Mouse (Mus musculus) kidney, postnatal 25 days (tissue): ENCODE measurements around the gene Acbd3.

Source experiments
- DNase-seq, 2 experiments: peaks; one replicate each; pipeline ENCODE4 v3.0.0; 2021; ENCODE audit warnings: mixed read lengths in 2 of 2

The Acbd3 gene

DNA sequence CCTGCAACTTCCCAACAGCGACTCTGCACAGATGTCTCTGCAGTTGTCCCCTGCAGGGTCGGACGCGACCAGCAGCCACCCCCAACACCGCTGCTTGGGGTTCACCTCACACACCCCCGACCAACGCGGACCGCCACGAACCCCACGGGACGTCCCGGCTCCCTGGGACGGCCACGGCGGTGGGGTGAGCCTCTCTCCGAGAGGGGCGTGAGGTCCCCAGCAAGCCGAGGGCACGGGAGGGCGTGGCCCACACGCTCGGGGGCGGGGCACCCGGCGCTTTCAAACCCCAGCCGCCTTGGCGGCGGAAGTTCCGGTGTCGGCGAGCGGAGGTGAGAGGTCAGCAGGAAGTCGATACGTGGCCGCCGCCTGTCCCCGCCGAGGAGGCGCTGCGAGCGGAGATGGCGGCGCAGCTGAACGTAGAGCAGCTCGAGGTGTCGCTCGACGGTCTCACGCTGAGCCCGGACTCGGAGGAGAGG, at the start of gene Acbd3:
Acbd3 (plus strand) TSS at position 340 of the 476 bp plus-strand sequence.
- DNase-seq: peak; percentile 92 to 96

DNA sequence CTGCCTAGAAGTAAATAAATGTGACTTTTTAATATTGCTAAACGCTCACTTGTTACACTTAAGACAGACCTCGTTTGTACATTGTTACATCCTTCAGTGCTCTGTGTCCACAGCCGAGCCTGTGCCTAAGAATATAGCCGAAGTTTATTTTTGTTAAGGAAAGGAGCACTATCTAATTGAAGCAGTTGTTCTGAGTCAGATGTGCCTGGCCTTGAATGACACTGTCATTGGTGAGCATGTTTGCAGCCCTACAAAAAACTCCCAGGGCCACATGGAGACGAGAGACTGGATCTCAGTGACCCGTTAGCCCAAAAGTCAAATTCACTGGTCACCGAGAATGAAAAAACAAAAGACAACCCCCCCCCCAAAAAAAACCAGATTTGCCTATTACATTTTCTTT, 34.6 kb upstream of the Acbd3 start:
- DNase-seq: no peak

DNA sequence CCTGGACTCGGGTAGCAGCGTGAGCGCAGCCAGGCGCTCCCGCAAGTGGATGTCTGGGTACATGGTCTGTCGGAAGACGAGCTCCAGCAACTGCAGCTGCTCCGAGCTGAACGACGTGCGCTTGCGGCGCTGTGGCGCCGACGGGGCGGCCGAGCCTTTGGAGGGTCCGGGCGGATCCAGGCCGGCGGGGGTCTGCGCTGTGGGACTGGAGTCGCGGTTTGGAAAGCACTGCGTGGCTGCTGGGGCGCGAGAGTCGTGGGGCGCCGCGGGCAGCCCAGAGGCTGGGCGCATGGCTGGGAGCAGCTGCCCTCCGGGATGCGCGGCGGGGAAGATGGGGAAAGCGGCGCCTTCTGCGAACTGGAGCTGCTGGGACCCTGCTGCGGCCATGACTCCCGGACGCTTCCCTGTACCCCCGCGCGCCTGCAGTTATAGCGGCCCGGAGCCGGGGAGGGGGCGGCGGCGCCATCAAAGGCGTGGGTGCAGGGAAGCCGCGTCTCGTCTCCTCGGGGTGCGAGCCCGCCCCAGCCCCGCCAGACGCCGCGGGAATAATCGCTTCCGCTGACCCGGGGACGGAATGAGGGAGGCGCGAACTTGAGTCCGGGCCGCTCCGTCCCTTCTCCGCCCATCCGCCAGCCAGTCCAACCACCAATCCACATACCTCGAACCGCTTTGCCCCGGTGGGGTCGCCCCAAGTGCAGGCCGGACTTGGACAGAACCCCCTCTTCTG, 29.1 kb upstream of the Acbd3 start, which contains the start of gene Mixl1:
Mixl1 (minus strand) TSS at position 409 of the 727 bp plus-strand sequence.
- DNase-seq: peak in 1 of 2 experiments; percentile 38

DNA sequence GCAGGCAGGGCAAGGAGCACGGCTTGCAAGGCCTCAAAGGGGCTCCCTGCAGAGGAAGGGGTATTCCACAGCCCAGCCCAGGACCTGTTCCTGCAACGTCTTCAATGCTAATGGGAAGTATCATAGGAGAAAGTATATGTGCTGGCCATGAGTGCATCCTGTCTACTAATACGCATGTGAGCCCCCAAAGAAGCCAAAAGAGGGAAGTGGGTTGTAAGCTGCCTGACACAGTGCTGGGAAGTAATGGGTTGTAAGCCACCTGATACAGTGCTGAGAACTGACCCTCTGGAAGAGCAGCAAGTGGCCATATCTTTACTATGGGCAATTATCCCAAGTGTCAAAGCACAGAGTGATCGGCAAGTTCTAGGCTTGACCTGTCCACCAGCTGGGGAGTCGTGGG, 27.8 kb upstream of the Acbd3 start:
- DNase-seq: no peak

DNA sequence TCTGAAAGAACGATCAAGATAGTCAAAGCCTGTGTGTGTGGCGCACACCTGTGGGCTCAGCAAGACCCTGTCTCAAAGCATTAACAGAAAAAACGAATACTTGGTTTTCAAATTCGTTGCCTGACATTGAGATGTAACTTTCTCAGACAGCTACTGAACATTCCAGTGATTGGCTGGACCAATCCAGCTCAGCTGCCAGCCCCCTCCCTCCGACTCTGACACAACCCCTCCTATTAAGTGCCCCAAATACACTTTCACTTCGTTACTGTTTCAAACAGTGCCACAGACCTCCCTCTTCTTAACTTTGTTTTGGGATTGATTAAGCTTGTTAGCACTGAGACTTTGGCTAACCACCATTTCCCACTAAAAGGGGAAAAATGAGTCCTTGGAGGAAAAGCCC, 22.4 kb upstream of the Acbd3 start:
- DNase-seq: no peak

DNA sequence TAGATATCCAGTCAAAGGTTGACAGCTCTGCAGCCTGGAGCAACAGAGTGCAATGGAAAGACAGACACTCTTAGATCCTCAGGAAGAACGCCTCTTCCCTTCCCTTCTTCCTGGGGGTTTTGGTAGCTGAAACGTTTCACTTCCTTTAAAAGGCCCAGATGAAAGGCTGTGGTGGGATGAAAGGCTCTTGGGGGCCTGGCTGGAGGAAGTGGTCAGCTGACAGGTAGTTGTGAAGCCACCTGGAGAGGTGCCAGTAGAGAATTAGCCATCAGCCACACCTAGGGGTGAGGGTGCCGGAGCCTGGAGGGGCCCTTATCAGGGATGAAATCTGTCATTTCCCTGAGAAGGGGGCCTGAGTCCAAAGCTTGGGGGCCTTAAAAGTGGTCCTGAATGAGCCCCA, 18.5 kb upstream of the Acbd3 start:
- peak in 1 of 2 experiments; percentile 12 for DNase-seq

DNA sequence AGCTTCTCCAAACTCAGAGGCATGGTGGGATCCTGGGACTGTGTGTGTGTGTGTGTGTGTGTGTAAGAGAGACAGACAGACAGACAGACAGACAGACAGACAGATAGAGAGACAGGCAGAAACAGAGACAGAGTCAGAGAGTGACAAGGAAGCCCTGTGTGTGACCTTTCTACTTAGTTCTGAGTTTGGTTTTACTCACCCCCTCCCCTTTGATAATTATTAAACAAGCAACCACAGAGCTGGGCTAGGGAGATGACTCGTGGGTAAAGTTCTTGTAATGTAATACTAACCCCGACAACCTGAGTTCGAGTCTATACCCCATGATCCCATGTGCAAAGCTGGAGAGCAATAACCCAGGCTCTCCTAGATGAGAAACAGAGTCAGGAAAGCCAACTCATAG, 18.0 kb upstream of the Acbd3 start:
- DNase-seq: no peak

DNA sequence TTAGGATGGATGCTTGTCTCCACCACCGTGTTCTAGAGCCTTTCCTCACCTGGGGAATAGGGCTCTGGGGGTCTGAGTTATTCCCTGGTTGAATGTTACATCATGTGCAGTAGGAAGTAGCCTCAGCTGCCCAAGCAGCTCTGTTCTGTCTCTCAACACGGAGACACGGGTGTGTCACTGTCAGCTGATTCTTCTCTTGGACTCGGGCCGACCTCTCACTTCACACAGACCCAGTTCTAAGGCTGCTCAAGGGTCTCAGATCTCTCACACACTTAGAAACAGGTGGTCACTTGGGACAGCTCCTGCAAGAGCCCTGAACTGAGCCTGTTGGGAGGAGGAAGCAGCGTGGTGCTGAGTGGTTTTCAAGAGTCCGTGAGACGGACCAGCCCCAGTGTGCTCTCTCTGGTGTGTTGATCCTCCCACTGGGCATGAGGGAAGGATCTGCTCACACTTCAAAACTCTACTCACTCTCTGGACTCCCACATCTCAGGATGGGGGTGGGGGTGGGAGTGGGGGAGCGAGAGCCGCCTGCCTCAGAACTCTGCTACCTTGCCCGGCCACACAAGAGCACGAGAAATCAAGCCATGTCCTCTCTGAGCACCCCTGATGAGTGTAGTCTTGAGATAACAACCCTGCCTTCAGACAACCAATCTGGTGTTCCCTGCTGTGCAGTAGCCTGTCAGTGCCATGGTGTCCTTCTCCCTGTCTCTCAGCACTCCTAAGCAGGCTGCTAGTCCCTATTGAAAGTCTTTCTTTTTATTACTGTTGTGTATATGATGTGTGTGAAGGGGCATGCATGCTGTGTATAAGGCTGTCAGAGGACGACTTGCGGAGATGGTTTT, 16.7 kb upstream of the Acbd3 start:
- no peak for DNase-seq

DNA sequence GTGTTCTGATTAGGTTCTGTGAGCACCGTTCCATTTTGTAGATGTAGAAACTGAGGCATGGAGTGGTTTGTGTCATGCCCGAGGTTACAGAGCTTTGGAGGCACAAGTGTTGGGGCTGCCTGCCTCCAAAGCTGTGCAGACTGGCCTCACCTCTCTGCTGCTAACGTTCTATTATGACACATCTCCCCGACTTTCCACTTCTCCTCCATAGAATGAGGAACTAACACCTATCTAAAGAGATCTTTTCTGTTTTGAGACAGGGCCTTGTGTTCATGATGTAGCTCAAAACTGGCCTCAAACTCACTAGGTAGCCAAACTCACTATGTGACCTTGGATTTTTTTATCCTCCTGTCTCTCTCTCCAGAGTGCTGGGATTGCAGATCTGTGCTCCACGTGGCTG, 7.1 kb upstream of the Acbd3 start:
- no peak for DNase-seq

DNA sequence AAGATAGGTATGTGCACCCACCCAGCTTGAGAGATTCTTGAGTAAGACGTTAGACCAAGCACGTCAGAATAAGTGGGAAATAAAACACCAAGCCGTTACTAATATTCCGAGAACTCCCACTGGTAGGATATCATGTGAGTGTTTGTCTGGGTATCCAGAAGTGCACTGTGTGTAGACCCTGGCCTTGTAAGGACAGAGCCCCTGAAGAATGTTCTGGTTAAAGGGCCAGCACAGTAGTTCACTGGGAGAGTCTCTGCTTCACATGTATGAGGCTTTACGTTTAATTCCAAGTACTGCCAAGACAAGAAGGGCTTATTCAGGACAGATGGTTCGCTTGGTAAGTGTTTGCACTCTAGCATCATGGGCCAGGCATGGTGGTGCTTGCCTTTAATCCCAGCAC, 6.4 kb upstream of the Acbd3 start:
- DNase-seq: no peak

DNA sequence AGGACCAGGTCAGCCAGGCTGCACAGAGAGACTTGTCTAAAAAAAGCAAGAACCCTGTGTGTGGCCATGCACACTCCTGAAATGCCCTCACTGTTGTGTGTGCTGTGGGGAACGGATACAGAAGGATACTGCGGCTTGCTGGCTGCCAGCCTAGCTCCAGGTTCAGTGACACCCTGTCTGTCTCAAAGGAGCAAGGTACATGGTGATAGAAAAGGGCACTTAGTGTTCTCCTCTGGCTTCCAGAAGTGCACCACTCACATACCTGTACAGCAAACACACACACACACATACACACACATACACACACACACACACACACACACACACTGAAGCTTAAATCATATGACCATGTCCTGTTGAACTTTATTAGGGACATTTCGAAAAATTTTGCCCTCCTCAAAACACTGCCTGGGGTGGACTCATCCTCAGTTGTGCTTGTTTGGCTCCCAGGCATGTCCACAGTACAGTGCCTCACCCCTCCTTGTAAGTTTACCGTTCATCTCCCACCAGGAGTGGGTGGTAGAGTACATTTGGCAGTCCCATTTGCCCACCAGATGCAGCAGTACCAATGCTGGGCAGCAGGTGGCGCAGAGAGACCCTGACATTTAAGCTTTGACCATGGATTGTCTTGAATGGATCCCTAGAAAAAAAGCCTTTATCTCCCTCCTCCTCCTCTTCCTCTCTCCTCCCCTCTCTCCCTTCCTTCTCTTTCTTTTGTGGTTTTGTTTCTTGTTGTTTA, 5.7 kb upstream of the Acbd3 start:
- DNase-seq: peak; percentile 76 to 91

DNA sequence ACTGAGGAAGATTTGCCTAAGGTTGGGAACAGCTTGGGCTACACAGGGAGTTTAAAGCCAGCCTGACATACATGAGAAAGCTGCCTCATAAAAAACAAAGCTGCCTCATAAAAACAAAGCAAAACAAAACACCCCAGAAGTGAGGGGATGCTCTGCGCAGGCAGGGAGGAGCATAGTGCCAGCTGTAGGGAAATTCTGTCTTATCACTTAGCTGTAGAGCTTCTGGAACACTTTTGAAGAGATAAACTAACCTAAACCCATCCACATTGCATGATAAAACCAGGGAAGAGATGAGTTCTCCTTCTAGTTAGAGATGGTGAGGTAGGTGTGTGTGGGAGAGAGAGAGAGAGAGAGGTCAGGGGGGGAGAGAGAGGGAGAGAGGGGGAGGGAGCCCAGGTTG, 3.2 kb upstream of the Acbd3 start:
- DNase-seq: no peak

DNA sequence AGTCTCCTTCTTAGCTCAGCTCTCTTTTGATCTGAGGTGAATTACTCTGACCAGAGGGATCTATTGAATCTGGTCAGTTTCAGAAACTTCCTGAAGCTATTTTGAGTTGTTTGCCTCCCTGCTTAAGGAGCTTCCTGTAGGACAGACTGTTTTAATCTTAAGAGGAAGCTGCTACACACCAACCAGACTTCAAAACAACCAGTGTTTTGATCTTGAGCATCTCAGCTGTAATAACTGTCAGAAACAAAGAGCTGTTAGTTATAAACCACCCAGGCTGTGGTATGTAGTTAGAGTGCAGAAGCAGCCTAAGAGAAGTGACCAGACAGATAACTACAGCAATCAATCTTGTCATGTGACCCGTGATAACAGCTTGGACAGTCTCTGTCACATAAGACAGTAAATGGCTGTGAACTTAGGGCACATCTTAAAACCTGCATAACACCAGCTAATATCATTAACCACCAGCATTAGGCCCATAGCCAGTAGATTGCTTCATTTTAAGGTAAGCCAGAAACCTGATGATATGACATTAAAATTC, 2.1 kb upstream of the Acbd3 start:
- no peak for DNase-seq

DNA sequence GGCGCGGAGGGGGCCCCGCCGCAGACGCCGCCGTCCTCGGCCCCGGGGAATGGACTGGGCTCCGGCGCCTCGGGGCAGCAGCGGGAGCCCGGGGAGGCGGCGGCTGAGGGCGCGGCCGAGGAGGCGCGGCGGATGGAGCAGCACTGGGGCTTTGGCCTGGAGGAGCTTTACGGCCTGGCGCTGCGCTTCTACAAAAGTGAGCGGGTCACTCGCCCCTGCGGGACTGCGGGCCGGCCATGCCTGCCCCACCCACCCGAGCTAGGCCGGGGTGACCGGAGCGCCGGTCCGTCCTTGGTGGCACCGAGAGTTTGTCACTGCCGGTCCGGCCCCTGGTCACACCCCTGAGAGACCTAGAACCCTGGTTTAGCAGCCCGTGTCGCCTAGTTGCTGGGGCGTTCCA, 340 bp downstream of the Acbd3 start:
- peak; percentile 35 to 76 for DNase-seq

DNA sequence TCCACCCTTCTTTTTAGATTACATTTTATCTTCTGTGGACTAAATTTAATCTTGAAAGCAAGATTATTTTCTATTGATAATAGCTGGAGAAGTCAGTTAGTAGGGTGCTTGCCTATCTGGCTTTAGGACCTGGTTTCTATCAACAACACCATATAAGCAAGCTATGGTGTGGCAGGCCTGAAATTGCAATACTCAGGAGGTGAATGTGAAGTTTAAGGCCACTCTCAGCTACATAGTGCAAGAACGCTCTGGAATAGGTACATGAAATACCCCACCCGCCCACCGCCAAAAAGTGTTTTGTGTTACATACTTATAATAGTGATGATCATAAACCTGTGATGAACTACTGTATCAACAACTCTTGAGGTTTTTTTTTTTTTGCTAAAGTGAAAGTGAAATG, 3.4 kb downstream of the Acbd3 start:
- no peak for DNase-seq

DNA sequence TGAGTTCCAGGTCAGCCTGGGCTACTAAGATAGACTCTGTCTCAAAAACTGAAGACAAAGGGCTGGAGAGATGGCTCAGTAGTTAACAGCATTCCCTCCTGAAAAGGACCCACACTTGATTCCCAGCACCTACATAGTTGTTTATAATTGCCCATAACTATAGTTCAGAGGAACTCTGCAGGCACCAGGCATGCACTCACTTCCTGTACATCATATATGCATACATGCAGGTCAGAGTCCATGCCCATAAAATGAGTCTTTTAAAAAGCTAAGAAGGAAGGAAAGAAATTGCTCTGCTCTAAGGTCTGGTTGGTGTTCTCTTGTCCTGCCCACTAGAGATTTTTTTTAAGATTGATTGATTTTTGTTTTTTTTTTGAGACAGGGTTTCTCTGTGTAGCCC, 22.0 kb downstream of the Acbd3 start:
- no peak for DNase-seq

DNA sequence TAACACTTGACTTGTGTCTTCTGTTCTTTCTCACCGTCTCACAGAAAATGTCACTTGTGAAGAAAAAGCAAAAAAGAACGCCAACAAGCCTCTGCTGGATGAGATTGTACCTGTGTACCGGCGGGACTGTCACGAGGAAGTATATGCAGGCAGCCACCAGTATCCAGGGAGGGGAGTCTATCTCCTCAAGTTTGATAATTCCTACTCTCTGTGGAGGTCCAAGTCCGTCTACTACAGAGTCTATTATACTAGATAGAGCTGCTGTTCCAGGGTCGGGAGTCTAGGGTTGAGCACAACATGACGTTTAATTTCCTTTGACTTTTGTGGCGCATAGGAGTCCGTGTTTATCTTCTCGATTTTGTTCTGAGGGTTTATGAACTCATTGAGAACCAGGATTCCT, 26.3 kb downstream of the Acbd3 start:
- DNase-seq: no peak

DNA sequence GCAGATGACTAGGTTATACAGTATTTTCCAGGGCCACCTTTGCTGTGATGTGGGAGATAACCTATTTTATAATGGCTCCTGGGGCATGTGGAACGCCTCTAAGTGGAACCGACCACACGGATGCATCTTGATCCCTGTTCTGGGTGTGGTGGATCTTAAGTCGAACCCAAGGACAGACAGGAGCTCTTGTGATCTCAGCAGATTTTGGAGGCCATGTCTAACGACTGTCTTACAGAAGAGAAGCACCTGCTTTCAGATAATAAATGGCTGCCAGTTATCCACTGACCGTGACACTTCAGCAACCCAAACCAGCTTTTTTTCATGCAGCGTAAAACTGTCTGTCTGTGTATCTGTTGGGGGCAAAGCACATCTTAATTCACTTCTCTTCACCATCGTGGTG, 28.5 kb downstream of the Acbd3 start:
- no peak for DNase-seq

DNA sequence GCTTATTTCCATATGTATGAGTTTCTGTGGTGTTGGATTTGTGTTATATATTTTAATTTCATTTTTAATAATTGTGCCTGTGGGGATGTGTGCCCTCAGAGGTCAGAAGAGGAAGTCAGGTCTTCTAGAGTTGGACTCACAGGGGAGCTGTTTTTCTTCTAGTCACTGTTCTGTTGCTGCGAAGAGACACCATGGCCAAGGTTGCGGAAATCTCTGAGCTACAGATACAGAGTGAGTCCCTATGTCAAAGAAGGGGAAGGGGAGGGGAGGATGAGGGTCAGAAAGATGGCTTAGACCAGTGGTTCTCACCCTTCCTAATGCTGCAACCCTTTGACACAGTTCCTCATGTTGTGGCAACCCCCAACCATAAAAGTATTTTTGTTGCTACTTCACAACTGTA, 30.9 kb downstream of the Acbd3 start:
- DNase-seq: no peak

DNA sequence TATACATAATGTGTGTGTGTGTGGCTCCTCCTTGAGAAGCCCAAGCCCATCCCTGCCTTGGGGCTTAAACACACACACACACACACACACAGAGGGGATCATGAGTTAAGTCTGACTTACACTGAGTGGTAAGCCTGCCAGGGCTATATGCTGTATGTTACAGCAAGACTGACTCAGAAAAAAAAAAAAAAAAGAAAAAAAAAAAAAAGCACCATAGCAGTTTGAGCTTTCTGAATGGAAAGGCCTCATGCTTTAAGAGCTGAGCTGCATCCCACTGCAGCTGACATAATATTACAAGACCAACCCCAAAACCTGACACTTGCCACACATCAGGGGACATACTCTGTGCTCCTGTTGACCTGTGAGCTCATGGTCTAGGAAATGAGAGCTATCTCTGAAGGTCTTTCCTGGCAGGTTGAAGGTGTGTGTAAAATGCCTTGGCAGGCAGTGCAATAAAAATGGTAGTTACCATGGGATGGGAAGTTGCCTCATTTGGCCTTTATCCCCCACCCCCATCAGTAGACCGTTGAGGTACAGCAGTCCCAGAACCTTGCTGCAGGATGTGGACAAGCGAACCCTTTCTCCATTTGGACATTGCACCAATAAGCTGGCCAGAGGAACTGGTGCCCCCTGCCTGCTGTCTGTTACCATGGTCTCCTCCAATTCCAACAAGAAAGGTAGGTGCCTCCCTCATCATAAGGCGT, 31.6 kb downstream of the Acbd3 start:
- DNase-seq: no peak

DNA sequence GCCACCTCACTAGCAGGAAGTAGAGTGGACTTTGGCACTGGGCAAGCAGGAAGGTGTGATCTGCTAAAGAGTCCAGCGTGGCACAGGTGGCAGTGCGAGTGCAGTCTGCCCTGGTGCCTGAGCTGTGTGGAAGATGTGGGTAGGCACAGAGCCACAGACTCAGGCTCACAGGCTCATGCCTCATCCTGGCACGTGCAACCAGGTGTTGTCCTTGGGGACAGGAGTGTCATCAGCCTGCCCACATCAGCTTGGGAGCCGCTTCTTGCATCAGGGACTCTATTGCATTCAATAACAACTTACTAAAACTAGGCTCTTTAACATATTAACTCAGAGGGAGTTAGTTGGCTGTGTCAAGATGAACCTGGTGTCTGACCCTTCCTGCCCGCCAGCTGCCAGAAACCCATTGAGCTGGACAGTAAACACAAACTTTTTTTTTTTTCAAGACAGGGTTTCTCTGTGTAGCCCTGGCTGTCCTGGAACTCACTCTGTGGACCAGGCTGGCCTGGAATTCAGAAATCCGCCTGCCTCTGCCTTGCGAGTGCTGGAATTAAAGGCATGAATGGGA, 32.2 kb downstream of the Acbd3 start:
- DNase-seq: peak; percentile 48 to 75

DNA sequence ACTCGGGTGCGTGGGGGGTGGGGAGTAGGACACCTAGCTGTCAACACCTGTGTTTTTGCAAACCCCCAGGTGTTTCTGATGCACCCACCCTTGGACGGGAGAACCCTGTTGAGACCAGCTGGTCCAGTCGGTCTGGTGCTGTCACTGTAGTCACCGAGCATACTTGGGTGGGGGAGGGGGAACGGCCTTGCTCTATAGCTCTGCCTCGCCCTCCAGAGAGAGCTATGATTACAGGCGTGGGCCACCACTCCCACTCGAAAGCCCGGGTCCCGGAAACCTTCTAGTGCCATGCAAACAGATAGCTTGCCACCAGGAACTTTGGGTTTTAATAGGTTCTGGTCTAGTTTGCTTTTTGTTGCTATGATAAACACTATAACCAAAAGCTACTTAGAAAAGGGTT, 36.3 kb downstream of the Acbd3 start:
- no peak for DNase-seq
